Mouse (Mus musculus): Measurements from ENCODE around the gene Kif5c.
A peak's percentile ranks its signal among the peaks of the same experiment; 100 is the strongest.

The Kif5c gene

DNA sequence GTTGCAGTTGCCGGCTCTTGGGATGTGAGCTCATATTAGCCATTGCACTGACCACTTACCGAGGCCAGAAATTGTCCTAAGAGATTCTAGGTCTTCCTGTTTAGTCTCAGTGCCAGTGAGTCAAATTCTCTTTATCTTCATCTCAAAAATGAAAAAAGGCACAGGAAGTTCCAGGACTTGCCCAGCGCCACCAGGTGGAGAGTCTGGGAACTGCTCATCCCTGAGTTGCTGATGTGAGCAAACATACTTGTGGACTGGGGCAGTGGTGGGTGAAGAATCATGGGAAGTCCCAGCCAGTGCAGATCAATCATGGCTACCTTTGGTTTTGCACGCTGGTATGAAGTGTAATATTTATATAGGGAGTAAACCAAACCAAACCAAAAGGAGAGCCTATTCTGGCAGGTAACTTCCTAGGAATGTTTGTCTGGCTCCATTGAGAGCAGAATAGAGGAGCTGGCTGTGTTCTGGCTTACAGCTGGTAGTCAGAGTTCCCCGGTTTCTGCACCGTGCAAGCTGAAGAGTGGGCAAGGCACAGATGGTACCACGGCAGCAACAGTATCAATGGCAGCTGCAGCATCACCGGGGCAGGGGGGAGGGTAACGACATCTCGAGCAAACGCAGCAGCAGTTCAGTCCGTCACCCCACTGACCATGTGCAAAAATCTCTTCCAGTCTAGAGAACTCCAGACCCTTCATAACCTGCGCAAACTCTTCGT is 129.7 kb downstream of the Kif5c start:
- peak; percentile 46 for DNase-seq (ENCODE audit: low read depth, low spot score)
- Histone ChIP-seq H3K27me3 (ENCODE audit: control insufficient read depth, insufficient read depth, low read length, poor library complexity, severe bottlenecking) (no peaks in the 10 kb centered on the region), H3K36me3 (ENCODE audit: control insufficient read depth, insufficient read depth, low read length, poor library complexity, severe bottlenecking) (no peaks in the 10 kb centered on the region)

- no peaks in the 10 kb centered on the region for H3K36me3 ChIP-seq (ENCODE audit: control insufficient read depth, insufficient read depth, low read length, poor library complexity, severe bottlenecking)
- DNase-seq (ENCODE audit: low read depth, low spot score) = no peak
- H3K27me3 ChIP-seq (ENCODE audit: control insufficient read depth, insufficient read depth, low read length, poor library complexity, severe bottlenecking) = no peaks in the 10 kb centered on the region
These were observed 130.9 kb downstream of the Kif5c start for GRCm38 (mm10) chr2:49749730-49750576.

GRCm38 (mm10) chr2:49751544-49752210 is 132.6 kb downstream of the Kif5c start:
- DNase-seq (ENCODE audit: low read depth, low spot score) = no peak
- H3K27me3 ChIP-seq (ENCODE audit: control insufficient read depth, insufficient read depth, low read length, poor library complexity, severe bottlenecking) = no peaks in the 10 kb centered on the region
- no peaks in the 10 kb centered on the region for H3K36me3 ChIP-seq (ENCODE audit: control insufficient read depth, insufficient read depth, low read length, poor library complexity, severe bottlenecking)

- H3K36me3 ChIP-seq (ENCODE audit: control insufficient read depth, insufficient read depth, low read length, poor library complexity, severe bottlenecking) = no peaks in the 10 kb centered on the region
- no peaks in the 10 kb centered on the region for H3K27me3 ChIP-seq (ENCODE audit: control insufficient read depth, insufficient read depth, low read length, poor library complexity, severe bottlenecking)
- no peak for DNase-seq (ENCODE audit: low read depth, low spot score)
These were observed 133.1 kb downstream of the Kif5c start for GRCm38 (mm10) chr2:49752211-49752607.

- no peaks in the 10 kb centered on the region for H3K36me3 ChIP-seq (ENCODE audit: control insufficient read depth, insufficient read depth, low read length, poor library complexity, severe bottlenecking)
- H3K27me3 ChIP-seq (ENCODE audit: control insufficient read depth, insufficient read depth, low read length, poor library complexity, severe bottlenecking) = no peaks in the 10 kb centered on the region
- no peak for DNase-seq (ENCODE audit: low read depth, low spot score)
These were observed 134.0 kb downstream of the Kif5c start for GRCm38 (mm10) chr2:49753062-49753461.

DNA sequence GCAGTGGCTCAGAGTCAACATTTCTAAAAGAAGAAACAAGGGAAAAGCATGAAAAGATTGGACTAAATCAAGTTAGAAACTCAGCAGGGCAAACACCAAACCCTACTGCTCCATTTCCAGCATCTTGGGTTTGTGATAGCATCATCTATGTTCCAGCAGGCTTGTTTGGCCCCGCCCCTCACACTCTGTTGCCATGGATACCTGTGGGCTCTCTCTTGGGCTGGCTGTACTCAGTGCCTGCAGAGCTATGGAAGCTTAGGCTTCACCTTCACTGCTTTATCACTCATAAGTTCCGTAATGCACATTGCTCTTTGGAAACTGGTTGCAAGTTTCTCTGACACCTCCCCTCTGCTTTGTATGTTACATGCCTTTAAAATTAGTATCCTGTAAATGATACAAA is 136.0 kb downstream of the Kif5c start:
- Histone ChIP-seq H3K36me3 (ENCODE audit: control insufficient read depth, insufficient read depth, low read length, poor library complexity, severe bottlenecking) (no peaks in the 10 kb centered on the region), H3K27me3 (ENCODE audit: control insufficient read depth, insufficient read depth, low read length, poor library complexity, severe bottlenecking) (no peaks in the 10 kb centered on the region)
- no peak for DNase-seq (ENCODE audit: low read depth, low spot score)

- no peak for DNase-seq (ENCODE audit: low read depth, low spot score)
- no peaks in the 10 kb centered on the region for H3K27me3 ChIP-seq (ENCODE audit: control insufficient read depth, insufficient read depth, low read length, poor library complexity, severe bottlenecking)
- no peaks in the 10 kb centered on the region for H3K36me3 ChIP-seq (ENCODE audit: control insufficient read depth, insufficient read depth, low read length, poor library complexity, severe bottlenecking)
These were observed 138.5 kb downstream of the Kif5c start for GRCm38 (mm10) chr2:49757616-49758015.

GRCm38 (mm10) chr2:49764331-49764946 is 145.3 kb downstream of the Kif5c start:
- DNase-seq (ENCODE audit: low read depth, low spot score) = peak; percentile 72
- no peaks in the 10 kb centered on the region for H3K27me3 ChIP-seq (ENCODE audit: control insufficient read depth, insufficient read depth, low read length, poor library complexity, severe bottlenecking)
- H3K36me3 ChIP-seq (ENCODE audit: control insufficient read depth, insufficient read depth, low read length, poor library complexity, severe bottlenecking) = no peaks in the 10 kb centered on the region

- Histone ChIP-seq H3K36me3 (ENCODE audit: control insufficient read depth, insufficient read depth, low read length, poor library complexity, severe bottlenecking) (no peaks in the 10 kb centered on the region), H3K27me3 (ENCODE audit: control insufficient read depth, insufficient read depth, low read length, poor library complexity, severe bottlenecking) (no peaks in the 10 kb centered on the region)
- DNase-seq (ENCODE audit: low read depth, low spot score) = no peak
These were observed 149.8 kb downstream of the Kif5c start for GRCm38 (mm10) chr2:49768916-49769315.

GRCm38 (mm10) chr2:49770440-49770839 is 151.3 kb downstream of the Kif5c start:
- Histone ChIP-seq H3K36me3 (ENCODE audit: control insufficient read depth, insufficient read depth, low read length, poor library complexity, severe bottlenecking) (no peaks in the 10 kb centered on the region), H3K27me3 (ENCODE audit: control insufficient read depth, insufficient read depth, low read length, poor library complexity, severe bottlenecking) (no peaks in the 10 kb centered on the region)
- peak; percentile 17 for DNase-seq (ENCODE audit: low read depth, low spot score)

DNA sequence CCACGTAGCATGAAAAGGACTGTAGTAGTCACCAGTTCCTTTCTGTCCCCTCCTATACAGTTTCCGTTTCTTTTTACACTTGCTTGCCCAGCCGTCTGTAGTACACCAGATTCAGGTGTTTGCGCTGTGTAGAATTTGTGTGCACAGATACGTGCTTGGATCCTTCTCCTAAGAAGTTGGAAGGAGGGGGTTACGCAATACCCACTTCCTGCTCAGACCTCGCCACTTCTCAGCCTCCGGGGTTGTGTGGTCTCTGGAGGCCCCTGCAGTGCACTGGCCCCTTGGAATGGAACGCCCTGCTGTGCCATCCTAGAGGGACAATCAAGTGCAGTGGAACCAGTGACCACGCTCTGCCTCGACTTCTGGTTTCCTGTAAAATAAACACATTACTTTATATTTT is 152.1 kb downstream of the Kif5c start:
- no peaks in the 10 kb centered on the region for H3K27me3 ChIP-seq (ENCODE audit: control insufficient read depth, insufficient read depth, low read length, poor library complexity, severe bottlenecking)
- peak; percentile 11 for DNase-seq (ENCODE audit: low read depth, low spot score)
- H3K36me3 ChIP-seq (ENCODE audit: control insufficient read depth, insufficient read depth, low read length, poor library complexity, severe bottlenecking) = no peaks in the 10 kb centered on the region

GRCm38 (mm10) chr2:49773194-49773931 is 154.3 kb downstream of the Kif5c start:
- H3K27me3 ChIP-seq (ENCODE audit: control insufficient read depth, insufficient read depth, low read length, poor library complexity, severe bottlenecking) = no peaks in the 10 kb centered on the region
- no peak for DNase-seq (ENCODE audit: low read depth, low spot score)
- no peaks in the 10 kb centered on the region for H3K36me3 ChIP-seq (ENCODE audit: control insufficient read depth, insufficient read depth, low read length, poor library complexity, severe bottlenecking)

- Histone ChIP-seq H3K36me3 (ENCODE audit: control insufficient read depth, insufficient read depth, low read length, poor library complexity, severe bottlenecking) (no peaks in the 10 kb centered on the region), H3K27me3 (ENCODE audit: control insufficient read depth, insufficient read depth, low read length, poor library complexity, severe bottlenecking) (no peaks in the 10 kb centered on the region)
- DNase-seq (ENCODE audit: low read depth, low spot score) = no peak
These were observed 155.1 kb downstream of the Kif5c start for GRCm38 (mm10) chr2:49774180-49774579.

GRCm38 (mm10) chr2:49775187-49775586 is 156.1 kb downstream of the Kif5c start:
- H3K27me3 ChIP-seq (ENCODE audit: control insufficient read depth, insufficient read depth, low read length, poor library complexity, severe bottlenecking) = no peaks in the 10 kb centered on the region
- H3K36me3 ChIP-seq (ENCODE audit: control insufficient read depth, insufficient read depth, low read length, poor library complexity, severe bottlenecking) = no peaks in the 10 kb centered on the region
- DNase-seq (ENCODE audit: low read depth, low spot score) = no peak
